Mouse (Mus musculus) adrenal gland, postnatal 25 days (tissue): Measurements from ENCODE around the gene Gab3. TPM values are rescaled to one million over a fixed set of nuclear protein-coding genes. Genes with fewer than 3 reads are reported as not detected.
"Not testable (repeated sequence)": the region's sequence is repeated elsewhere in the genome, so short reads cannot be mapped to it uniquely, and the experiment has no call there.

Experiments used
- DNase-seq: peaks from one replicate; pipeline ENCODE4 v3.0.0; 2021; ENCODE audit warnings: mixed read lengths
- total RNA-seq: library from RNA; stranded (reverse); gene quantifications from 2 replicates; pipeline ENCODE4 v1.2.3, GENCODE M21; 2021

Gab3 gene
- total RNA-seq, 1 experiment from 2014 or later = 1.8 TPM

GRCm38 (mm10) chrX:75034054-75034453, 51.2 kb downstream of the Gab3 start:
- not testable (repeated sequence) for DNase-seq

- DNase-seq = no peak
These were observed 101.5 kb downstream of the Gab3 start for GRCm38 (mm10) chrX:74983734-74984133.

GRCm38 (mm10) chrX:74962899-74963298, 122.4 kb downstream of the Gab3 start:
- DNase-seq = not testable (repeated sequence)

- DNase-seq = peak; percentile 3
These were observed 126.1 kb downstream of the Gab3 start for GRCm38 (mm10) chrX:74959161-74959560.

Other genes starting within 250 kb of the Gab3 start
- not detected in 2 replicates for gene Gm5936, start 248.3 kb downstream of the Gab3 start, total RNA-seq
- 47.0 and 47.3 TPM in 2 replicates for gene Dkc1, start 10.4 kb upstream of the Gab3 start, total RNA-seq
- 29.0 and 40.7 TPM in 2 replicates for gene Mpp1, start 45.6 kb upstream of the Gab3 start, total RNA-seq
- not detected in 2 replicates for gene Smim9, start 78.3 kb upstream of the Gab3 start, total RNA-seq